Mouse (Mus musculus) MEL (cell line): ENCODE data around the gene Ttc41.

Experiments
- CHD2 ChIP-seq: IDR thresholded peaks from 2 replicates; pipeline ENCODE4 v1.6.1; 2011; ENCODE audit warnings: low read length, improper control_type of control experiment
- CTCF ChIP-seq, 3 experiments: IDR thresholded peaks in 2 of 3; conservative IDR thresholded peaks in 1 of 3; 2 replicates each; pipeline ENCODE4 v1.5.1; 2011 to 2012; ENCODE audit warnings: low read length in 3 of 3, low read depth in 2 of 3, mild to moderate bottlenecking in 2 of 3, improper control_type of control experiment in 1 of 3, inconsistent platforms in 1 of 3, mixed read lengths in 1 of 3, moderate library complexity in 1 of 3; ENCODE audit not compliant: control insufficient read depth in 1 of 3, insufficient read depth in 1 of 3, poor library complexity in 1 of 3, severe bottlenecking in 1 of 3
- GATA1 ChIP-seq: IDR thresholded peaks from 2 replicates; pipeline ENCODE4 v1.6.1; 2011; ENCODE audit warnings: low read depth, low read length, improper control_type of control experiment
- MAFK ChIP-seq: IDR thresholded peaks from 2 replicates; pipeline ENCODE4 v1.6.1; 2011; ENCODE audit warnings: low read depth, mild to moderate bottlenecking, low read length, improper control_type of control experiment, borderline replicate concordance
- MAX ChIP-seq: IDR thresholded peaks from 2 replicates; pipeline ENCODE4 v1.6.1; 2011; ENCODE audit warnings: low read length, improper control_type of control experiment
- POLR2AphosphoS5 ChIP-seq: IDR thresholded peaks from 2 replicates; pipeline ENCODE4 v1.6.1; 2012; ENCODE audit warnings: low read depth, borderline replicate concordance, mild to moderate bottlenecking, inconsistent platforms, low read length, moderate library complexity, mixed read lengths
- RCOR1 ChIP-seq: IDR thresholded peaks from 2 replicates; pipeline ENCODE4 v1.6.1; 2012; ENCODE audit warnings: low read depth, mild to moderate bottlenecking, inconsistent platforms, low read length, improper control_type of control experiment
- SIN3A ChIP-seq: IDR thresholded peaks from 2 replicates; pipeline ENCODE4 v1.6.1; 2012; ENCODE audit warnings: low read length, improper control_type of control experiment, inconsistent platforms
- UBTF ChIP-seq: IDR thresholded peaks from 2 replicates; pipeline ENCODE4 v1.6.1; 2012; ENCODE audit warnings: low read depth, mild to moderate bottlenecking, inconsistent platforms, low read length, improper control_type of control experiment, moderate library complexity, borderline replicate concordance; ENCODE audit not compliant: insufficient read depth

GRCm38 (mm10) chr10:86765344-86765966, 59.8 kb downstream of the Ttc41 start:
- TF ChIP-seq CTCF (IDR thresholded peaks at IDR 0.05 in 2 of 3, conservative IDR thresholded peaks at IDR 0.05 in 1 of 3; ENCODE audit: control insufficient read depth in 1 of 3, insufficient read depth in 1 of 3, low read depth in 2 of 3, low read length in 3 of 3, poor library complexity in 1 of 3, severe bottlenecking in 1 of 3), result no peak
- TF ChIP-seq CHD2, result no peak
- no peak for TF ChIP-seq POLR2AphosphoS5
- no peak for TF ChIP-seq MAFK
- no peak for TF ChIP-seq SIN3A
- TF ChIP-seq UBTF, result no peak
- no peak for TF ChIP-seq GATA1
- no peak for TF ChIP-seq MAX
- no peak for TF ChIP-seq RCOR1
